Mouse (Mus musculus): ENCODE results near the gene Mtch1.
A peak's percentile ranks its signal among the peaks of the same experiment; 100 is the strongest.

- TF ChIP-seq CTCF (IDR thresholded peaks at IDR 0.05; ENCODE audit: control insufficient read depth, insufficient read depth, insufficient read length): peak; percentile 96
- TF ChIP-seq FOSL1 (IDR thresholded peaks at IDR 0.05; ENCODE audit: insufficient read depth, low read length, poor library complexity, severe bottlenecking): no peak
- TF ChIP-seq MAX (IDR thresholded peaks at IDR 0.05): peak; percentile 24
- TF ChIP-seq CEBPB (IDR thresholded peaks at IDR 0.05; ENCODE audit: low read depth): no peak
- no peak for TF ChIP-seq USF1 (IDR thresholded peaks at IDR 0.05; ENCODE audit: low read depth)
- TF ChIP-seq MYOG (IDR thresholded peaks at IDR 0.05; ENCODE audit: control insufficient read depth, extremely low read depth, insufficient read length): no peak
Measured at GRCm38 (mm10) chr17:29370984-29371723, 23.4 kb upstream of the Mtch1 start.
